Mouse (Mus musculus) olfactory bulb, adult 2 months (tissue): ENCODE data around the gene Gfi1. TPM values are rescaled to one million over a fixed set of nuclear protein-coding genes. Genes with fewer than 3 reads are reported as not detected.

Experiments
- H3K27ac ChIP-seq: fragments of 200-500 bp; 2 replicates; pipeline ENCODE4 v1.5.1; 2012; ENCODE audit warnings: low read depth, low read length; ENCODE audit not compliant: insufficient read depth
- H3K4me1 ChIP-seq: fragments of 200-500 bp; 2 replicates; pipeline ENCODE4 v1.6.1; 2012; ENCODE audit warnings: low read length; ENCODE audit not compliant: control insufficient read depth, insufficient read depth
- H3K4me3 ChIP-seq: fragments of 200-500 bp; 2 replicates; pipeline ENCODE4 v1.5.1; 2012; ENCODE audit warnings: mild to moderate bottlenecking, low read depth, low read length, moderate library complexity; ENCODE audit not compliant: insufficient read depth
- CTCF ChIP-seq: fragments of 200-500 bp; IDR thresholded peaks from 2 replicates; pipeline ENCODE4 v1.5.1; 2012; ENCODE audit warnings: low read depth, mild to moderate bottlenecking, low read length, moderate library complexity; ENCODE audit not compliant: insufficient read depth
- POLR2A ChIP-seq: fragments of 200-500 bp; IDR thresholded peaks from 2 replicates; pipeline ENCODE4 v1.6.1; 2012; ENCODE audit warnings: mild to moderate bottlenecking, low read depth, low read length, moderate library complexity; ENCODE audit not compliant: insufficient read depth
- WGBS: fragments of 180-500 bp; shearing (Covaris S2); methylation state at CpG from one replicate; pipeline ENCODE4 v1.1.7; 2018; 5-methylcytosine and 5-hydroxymethylcytosine counted together
- polyA plus RNA-seq: library from polyadenylated mRNA; stranded (reverse); fragments of >200 nt; gene quantifications from 2 replicates; pipeline ENCODE4 v1.2.4, GENCODE M21; 2012; ENCODE audit warnings: low replicate concordance; ENCODE audit not compliant: missing spikeins, insufficient read depth, insufficient read length

Gfi1 gene
- polyA plus RNA-seq, 1 experiment, result not detected

DNA sequence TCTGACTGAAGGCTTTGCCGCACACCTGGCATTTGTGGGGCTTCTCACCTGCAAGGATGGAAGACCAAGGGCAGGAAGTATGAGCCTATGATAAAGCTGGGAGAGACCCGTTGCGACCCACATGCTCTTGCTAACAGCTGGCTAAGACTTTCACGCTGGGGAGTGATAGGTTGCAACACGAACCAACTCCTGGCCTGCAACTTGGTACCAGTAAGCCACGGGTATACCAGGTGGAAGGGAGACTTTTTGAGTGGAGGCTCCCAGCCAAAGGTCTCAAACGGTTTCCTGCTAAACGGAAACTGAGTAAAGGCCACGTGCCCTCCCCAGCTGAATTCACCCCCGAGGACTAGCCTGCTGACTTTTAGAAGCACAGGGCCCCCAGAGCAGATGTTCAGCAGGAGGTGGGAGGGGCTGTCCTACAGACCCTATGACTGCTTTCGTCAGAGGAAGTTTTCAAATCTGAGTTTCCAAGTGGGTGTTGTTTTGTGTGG is 7.9 kb downstream of the Gfi1 start:
- no peak for TF ChIP-seq POLR2A
- TF ChIP-seq CTCF, result no peak

DNA sequence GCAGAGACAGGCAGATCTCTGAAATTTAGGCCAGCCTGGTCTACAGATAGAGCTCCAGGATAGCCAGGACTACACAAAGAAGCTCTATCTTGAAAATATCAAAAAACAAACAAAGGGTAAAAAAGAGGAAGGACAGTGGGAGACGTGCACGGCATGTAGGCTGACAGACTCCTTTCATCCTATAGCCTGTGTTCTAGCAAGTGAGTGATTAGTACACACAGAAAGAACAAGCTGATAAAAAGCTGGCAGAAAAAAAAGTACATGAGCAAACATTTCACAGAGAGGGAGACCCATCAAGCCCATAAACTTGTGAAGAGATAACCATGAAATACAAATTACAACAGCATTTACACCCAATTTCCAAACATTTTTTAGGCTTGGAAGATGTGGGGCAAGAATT is 14.1 kb downstream of the Gfi1 start:
- TF ChIP-seq CTCF (no peak), POLR2A (no peak)

More for the DNA sequence above, 7.9 kb downstream of the Gfi1 start:
- Histone ChIP-seq H3K4me3 (no peak overlapping the region), H3K4me1 (peaks cover 8% of the 10 kb centered on the region), H3K27ac (no peak overlapping the region)
- WGBS, result 15% methylated on average over 11 of the region's 11 CpGs

DNA sequence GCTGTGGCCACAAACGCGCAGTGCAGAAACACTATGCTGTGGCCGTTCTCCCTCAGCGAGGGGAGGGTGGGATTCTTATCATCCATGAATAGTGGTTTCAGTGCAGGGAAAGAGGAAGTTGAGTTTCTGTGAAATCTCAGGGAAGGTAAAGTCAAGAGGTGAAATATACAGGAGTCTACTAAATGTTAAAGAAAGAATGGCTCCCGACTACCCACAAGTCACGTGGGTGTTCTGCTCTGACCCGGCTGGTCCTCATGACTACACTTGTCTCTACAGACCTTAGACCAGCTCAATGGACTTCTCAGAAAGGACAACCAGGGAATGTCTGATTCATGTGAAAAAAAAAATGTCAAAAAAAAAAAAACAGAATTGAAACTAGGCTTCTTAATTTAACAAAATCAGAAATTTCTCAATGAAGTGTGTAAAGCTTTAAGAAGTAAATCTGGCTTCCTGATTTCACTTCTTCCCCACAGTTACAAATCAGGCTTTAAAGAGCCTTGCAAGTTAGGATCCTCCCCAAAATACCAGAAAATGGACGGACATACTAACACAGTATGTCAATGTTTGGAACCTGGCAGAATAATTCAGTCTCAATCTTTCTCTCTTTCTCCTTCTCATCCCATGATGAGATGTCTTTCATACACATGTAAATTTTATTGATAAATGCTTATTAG is 17.6 kb downstream of the Gfi1 start:
- no peak for TF ChIP-seq POLR2A
- no peak for TF ChIP-seq CTCF
- no peaks in the 10 kb centered on the region for H3K4me1 ChIP-seq
- 90% methylated on average over 8 of the region's 8 CpGs for WGBS
- no peak overlapping the region for H3K4me3 ChIP-seq
- H3K27ac ChIP-seq, result no peak overlapping the region

More for the DNA sequence above, 14.1 kb downstream of the Gfi1 start:
- no peak overlapping the region for H3K27ac ChIP-seq
- WGBS, result 76% methylated on average over 2 of the region's 2 CpGs
- H3K4me3 ChIP-seq, result no peak overlapping the region
- no peaks in the 10 kb centered on the region for H3K4me1 ChIP-seq

DNA sequence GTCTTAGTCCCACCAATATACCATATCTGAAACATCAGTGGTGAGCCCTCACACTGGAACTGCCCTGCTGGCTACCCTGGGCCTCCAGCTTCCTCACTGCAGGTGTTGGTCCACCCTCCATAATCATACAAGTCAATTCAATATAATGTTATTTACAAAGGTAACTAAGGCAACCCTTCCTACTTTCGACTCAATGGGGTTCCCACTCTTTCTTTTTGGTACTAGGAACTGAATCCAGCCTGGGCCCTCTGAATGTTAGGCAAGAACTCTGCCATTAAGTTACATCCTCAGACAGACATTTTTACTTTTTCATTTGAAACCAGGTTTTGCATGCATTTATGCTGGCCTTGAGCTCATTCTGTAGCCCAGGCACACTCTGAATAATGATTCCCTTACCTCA is 19.6 kb downstream of the Gfi1 start:
- H3K27ac ChIP-seq, result no peak overlapping the region
- no peaks in the 10 kb centered on the region for H3K4me1 ChIP-seq
- no peak for TF ChIP-seq POLR2A
- TF ChIP-seq CTCF, result no peak
- WGBS, result 80% methylated on average over 1 of the region's 1 CpGs
- H3K4me3 ChIP-seq, result no peak overlapping the region

DNA sequence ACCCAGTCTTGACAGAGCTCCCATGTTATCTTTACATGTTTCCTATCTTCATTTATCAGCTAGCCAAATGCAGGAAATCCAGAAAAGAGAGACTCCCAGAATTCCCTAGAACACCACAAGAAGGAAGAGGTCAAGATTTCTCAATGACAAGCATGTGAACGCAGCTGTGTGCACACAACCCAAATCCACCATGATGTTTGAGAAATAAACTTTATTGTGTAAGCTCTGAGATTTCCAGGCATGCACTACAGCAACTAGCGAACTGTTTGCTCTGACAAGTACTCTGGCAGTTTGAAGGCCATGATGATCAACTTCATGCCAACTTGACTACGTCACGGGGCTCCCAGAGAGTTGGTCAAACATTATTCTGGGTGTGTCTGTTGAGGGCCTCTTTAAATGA is 20.1 kb downstream of the Gfi1 start:
- 95% methylated on average over 4 of the region's 4 CpGs for WGBS
- no peak overlapping the region for H3K27ac ChIP-seq
- no peaks in the 10 kb centered on the region for H3K4me1 ChIP-seq
- TF ChIP-seq POLR2A (no peak), CTCF (no peak)
- no peak overlapping the region for H3K4me3 ChIP-seq

DNA sequence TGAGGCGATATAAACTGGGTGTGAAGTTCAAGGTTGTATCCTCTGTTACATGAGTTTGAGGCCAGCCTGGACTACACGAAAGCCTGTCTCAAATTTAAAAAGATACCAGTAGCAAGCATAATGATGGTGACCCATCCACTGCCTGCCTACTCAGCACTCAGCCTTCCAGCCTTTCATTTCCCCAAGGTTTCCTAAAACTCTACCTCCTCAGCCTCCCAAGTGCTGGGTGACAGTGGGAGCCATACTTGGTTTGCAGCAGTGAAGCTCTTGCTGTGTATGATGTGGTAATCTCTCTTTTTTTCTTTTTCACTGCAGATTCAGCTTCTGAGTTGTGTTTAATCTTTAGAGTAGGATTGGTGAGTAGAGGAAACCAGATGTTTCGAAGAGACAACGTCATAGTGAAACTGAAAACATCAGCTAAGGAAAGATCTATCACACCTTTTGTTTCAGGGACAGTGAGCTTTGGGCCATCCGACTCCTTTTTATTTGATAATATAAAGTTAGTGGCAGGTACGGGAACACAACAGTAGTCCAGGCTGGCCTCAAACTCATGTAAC is 22.6 kb downstream of the Gfi1 start:
- 92% methylated on average over 6 of the region's 6 CpGs for WGBS
- H3K4me1 ChIP-seq, result no peaks in the 10 kb centered on the region
- no peak for TF ChIP-seq CTCF
- no peak for TF ChIP-seq POLR2A
- H3K27ac ChIP-seq, result no peak overlapping the region
- no peak overlapping the region for H3K4me3 ChIP-seq

DNA sequence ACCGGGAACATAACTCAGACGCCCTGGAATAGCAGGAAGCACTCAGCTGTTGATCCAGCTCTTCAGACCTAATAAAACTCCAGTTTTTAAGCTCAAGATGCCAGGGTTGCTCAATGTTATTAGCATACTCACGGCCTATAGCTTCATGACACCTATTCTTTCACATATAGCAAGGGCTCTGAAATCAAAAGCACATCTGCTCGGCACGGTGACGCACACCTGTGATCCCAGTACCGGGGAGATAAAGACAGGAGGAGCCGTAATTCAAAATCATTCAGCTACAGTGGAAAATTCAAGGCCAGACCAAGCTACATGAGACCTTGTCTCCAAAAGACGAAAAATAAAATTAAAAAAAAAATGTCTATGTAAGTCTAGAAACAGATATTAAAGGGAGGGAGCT is 24.2 kb downstream of the Gfi1 start:
- Histone ChIP-seq H3K4me3 (no peak overlapping the region), H3K4me1 (no peaks in the 10 kb centered on the region), H3K27ac (no peak overlapping the region)
- no peak for TF ChIP-seq POLR2A
- no peak for TF ChIP-seq CTCF
- 88% methylated on average over 9 of the region's 9 CpGs for WGBS

DNA sequence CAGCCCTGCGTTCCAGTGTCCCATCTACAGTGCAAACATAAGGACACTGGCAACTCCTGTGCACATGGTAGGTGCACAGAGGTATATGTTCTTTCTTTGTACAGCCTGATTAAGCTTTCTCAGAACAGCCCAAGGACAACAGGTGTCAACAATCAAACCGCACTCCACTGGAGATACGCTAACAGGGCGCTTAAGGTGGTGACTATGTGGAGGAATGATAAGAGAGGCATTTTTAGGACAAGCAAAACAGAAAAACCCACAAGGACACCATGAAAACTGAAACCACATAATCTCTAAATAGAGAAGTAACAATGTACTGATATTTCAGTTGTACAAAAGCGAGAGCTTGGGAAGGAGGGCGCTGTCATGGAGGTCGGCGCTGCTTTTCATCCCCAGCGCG is 25.0 kb downstream of the Gfi1 start:
- Histone ChIP-seq H3K4me3 (no peak overlapping the region), H3K4me1 (no peaks in the 10 kb centered on the region), H3K27ac (no peak overlapping the region)
- 96% methylated on average over 10 of the region's 10 CpGs for WGBS
- TF ChIP-seq CTCF (no peak), POLR2A (no peak)

DNA sequence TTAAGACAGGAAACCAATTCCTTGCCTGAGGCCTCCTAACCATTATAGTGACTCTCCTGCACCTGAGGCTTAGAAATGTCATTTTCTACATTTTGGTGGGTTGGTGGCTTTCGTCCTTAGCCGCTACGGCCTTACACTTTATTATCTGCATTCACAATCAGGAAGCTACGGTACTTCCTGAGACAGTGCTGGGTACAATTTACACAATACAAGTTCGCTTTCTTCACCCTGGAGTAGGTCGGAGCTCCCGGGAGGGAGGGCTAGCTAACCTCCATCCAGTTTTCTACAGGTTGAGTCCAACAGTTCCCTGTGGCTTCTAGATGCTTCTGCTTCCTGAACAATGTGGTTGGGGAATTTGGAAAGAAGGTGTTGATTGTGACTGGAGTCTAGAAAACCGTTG is 26.9 kb downstream of the Gfi1 start:
- no peak for TF ChIP-seq CTCF
- H3K4me3 ChIP-seq, result no peak overlapping the region
- H3K27ac ChIP-seq, result no peak overlapping the region
- H3K4me1 ChIP-seq, result no peaks in the 10 kb centered on the region
- 89% methylated on average over 8 of the region's 8 CpGs for WGBS

DNA sequence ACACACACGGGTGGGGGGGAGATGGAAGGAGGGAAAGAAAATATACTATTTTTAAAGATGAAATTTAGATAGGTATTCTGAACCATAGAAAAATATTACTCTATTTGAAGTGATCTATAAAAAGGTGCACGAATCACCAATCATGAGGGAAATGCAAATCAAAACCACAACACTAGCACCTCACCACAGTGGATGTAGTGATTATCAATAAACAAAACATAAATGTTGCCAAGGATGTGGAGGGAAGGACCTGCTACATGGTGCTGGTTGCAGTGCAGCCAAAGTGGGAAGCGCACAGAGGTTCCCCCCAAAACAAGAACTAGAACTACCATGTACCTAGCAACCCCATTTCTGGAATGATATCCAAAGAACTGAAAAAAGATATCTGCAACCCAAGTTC is 30.8 kb downstream of the Gfi1 start:
- Histone ChIP-seq H3K27ac (no peak overlapping the region), H3K4me3 (no peak overlapping the region), H3K4me1 (no peaks in the 10 kb centered on the region)
- TF ChIP-seq CTCF (no peak), POLR2A (no peak)
- WGBS, result 86% methylated on average over 3 of the region's 3 CpGs
